Mouse (Mus musculus) brain, embryonic 14.5 days (tissue): ENCODE measurements around the gene Drosha.

Experiments used
- CTCF ChIP-seq: fragments of 200-500 bp; IDR thresholded peaks from 2 replicates; pipeline ENCODE4 v1.5.1; 2012; ENCODE audit warnings: inconsistent platforms, mild to moderate bottlenecking, moderate library complexity, borderline replicate concordance; ENCODE audit not compliant: insufficient read depth, insufficient read length; ENCODE audit errors: extremely low read depth
- POLR2A ChIP-seq: fragments of 200-500 bp; IDR thresholded peaks from 2 replicates; pipeline ENCODE4 v1.6.1; 2012; ENCODE audit warnings: mild to moderate bottlenecking, inconsistent platforms, borderline replicate concordance; ENCODE audit not compliant: poor library complexity, insufficient read depth, insufficient read length, severe bottlenecking; ENCODE audit errors: extremely low read depth

GRCm38 (mm10) chr15:12856780-12857179, 32.2 kb downstream of the Drosha start:
- TF ChIP-seq CTCF = no peak
- no peak for TF ChIP-seq POLR2A
